Comparison of ENCODE assay signal across 8 mouse cellular contexts in the genomic region with DNA sequence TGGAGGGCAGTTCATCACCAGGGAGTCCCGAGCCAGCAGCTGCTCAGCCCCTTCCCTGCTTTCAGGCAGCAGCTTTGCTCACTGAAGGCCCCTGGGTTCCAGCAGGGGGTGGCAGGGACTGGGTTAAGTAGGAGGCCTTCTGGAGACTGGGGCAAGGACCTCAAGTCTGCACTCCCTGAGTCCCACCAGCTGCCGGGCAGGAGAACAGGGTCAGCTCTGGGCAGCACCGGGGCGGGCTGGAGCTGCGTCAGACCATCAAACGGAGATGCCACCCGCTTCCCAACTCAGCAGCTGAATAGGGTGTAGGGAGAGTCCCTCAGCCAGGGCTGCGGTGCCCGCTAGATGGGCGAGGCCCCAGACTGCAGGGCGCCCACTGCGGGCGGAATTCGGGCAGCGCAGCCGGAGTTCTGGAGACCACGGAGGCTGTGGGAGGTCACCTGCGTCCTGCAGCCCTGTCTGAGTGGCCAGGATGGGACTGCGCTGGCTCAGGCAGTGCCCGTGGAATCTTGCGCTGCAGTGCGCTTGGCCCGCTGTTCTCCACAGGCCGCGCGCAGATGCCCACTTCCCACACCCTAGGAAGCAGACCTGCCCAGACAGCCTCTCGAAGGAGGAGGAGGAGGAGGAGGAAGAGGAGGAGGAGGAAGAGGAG. TPM values are rescaled to one million over a fixed set of nuclear protein-coding genes. Genes with fewer than 3 reads are reported as not detected.
A peak's percentile ranks its signal among the peaks of the same experiment; 100 is the strongest.
DNase-seq lines count a peak whose midpoint lies in the region; ATAC-seq lines count a peak whose summit lies in the region.

No protein-coding gene starts in this region.

- no peaks in the 10 kb centered on the region for H3K9me3 ChIP-seq in embryonic facial prominence, embryonic 15.5 days (replicated peaks)
- no peaks in the 10 kb centered on the region for H3K9me3 ChIP-seq in neural tube, embryonic 15.5 days (replicated peaks)

- no peak overlapping the region for H3K27ac ChIP-seq in embryonic facial prominence, embryonic 15.5 days (replicated peaks)
- peak overlapping the region; percentile 72 for H3K27ac ChIP-seq in neural tube, embryonic 15.5 days (replicated peaks)

- no peak for DNase-seq in frontal cortex, adult 2 months (ENCODE audit: extremely low spot score in 1 of 2, low spot score in 1 of 2)
- DNase-seq in brain, adult 2 months (ENCODE audit: low read depth, low spot score) = peak; percentile 51
- DNase-seq in heart, postnatal 14 days = peak; percentile 23 to 32
- DNase-seq in left cerebral cortex, postnatal 36 days (ENCODE audit: low spot score in 2 of 2) = peak; percentile 60 to 67
- no peak for DNase-seq in urinary bladder, adult 2 months (ENCODE audit: low spot score)

- no peaks in the 10 kb centered on the region for H3K36me3 ChIP-seq in embryonic facial prominence, embryonic 15.5 days
- no peaks in the 10 kb centered on the region for H3K36me3 ChIP-seq in neural tube, embryonic 15.5 days

- intact Hi-C loops in heart, postnatal 14 days (cut with DNase I) = loop anchor here (10.0 kb wide), 1 partner anchor 132 kb away; no protein-coding TSS in a partner anchor
- intact Hi-C loops in left cerebral cortex, postnatal 36 days (cut with DNase I) = loop anchor here (5.0 kb wide), 2 partner anchors 84 to 129 kb away; no protein-coding TSS in a partner anchor

- H3K9ac ChIP-seq in embryonic facial prominence, embryonic 15.5 days = no peak overlapping the region
- peak overlapping the region; percentile 15 for H3K9ac ChIP-seq in neural tube, embryonic 15.5 days (replicated peaks)

- peaks cover 9% of the 10 kb centered on the region for H3K4me1 ChIP-seq in embryonic facial prominence, embryonic 15.5 days
- peaks cover 18% of the 10 kb centered on the region for H3K4me1 ChIP-seq in neural tube, embryonic 15.5 days

- peak overlapping the region; percentile 53 for H3K4me2 ChIP-seq in embryonic facial prominence, embryonic 15.5 days (replicated peaks)
- H3K4me2 ChIP-seq in neural tube, embryonic 15.5 days = peak overlapping the region; percentile 75

- 2% methylated on average over 27 of the region's 27 CpGs for WGBS in embryonic facial prominence, embryonic 15.5 days
- WGBS in neural tube, embryonic 15.5 days = 1% methylated on average over 27 of the region's 27 CpGs

- peak; percentile 58 for ATAC-seq in frontal cortex, adult (ENCODE audit: low TSS enrichment)
- peak; percentile 69 for ATAC-seq in embryonic facial prominence, embryonic 15.5 days (ENCODE audit: insufficient number of reproducible peaks, low FRiP score, low TSS enrichment, low read depth)
- peak; percentile 64 for ATAC-seq in neural tube, embryonic 15.5 days (ENCODE audit: low FRiP score)

- peaks cover 27% of the 10 kb centered on the region for H3K27me3 ChIP-seq in embryonic facial prominence, embryonic 15.5 days
- peaks cover 3% of the 10 kb centered on the region; the same call in 1 of the 2 replicates for H3K27me3 ChIP-seq in neural tube, embryonic 15.5 days (replicated peaks)

- peak overlapping the region; percentile 28 for H3K4me3 ChIP-seq in embryonic facial prominence, embryonic 15.5 days (replicated peaks)
- H3K4me3 ChIP-seq in neural tube, embryonic 15.5 days (replicated peaks) = peak overlapping the region; percentile 35

RNA-seq across cellular contexts. Expression of gene Neurod6, which starts 4.3 kb away (rescaled TPM):
- polyA plus RNA-seq in frontal cortex, adult 2 months (2012; rRNA removed) = 39.3 and 42.3 TPM in 2 replicates
- 0.22 and 0.24 TPM in 2 replicates for polyA plus RNA-seq in embryonic facial prominence, embryonic 15.5 days (2015; fragmentation: Nextera tagmentation; extraction: Ambion mirVana)
- total RNA-seq in heart, postnatal 14 days (2021) = not detected
- total RNA-seq in left cerebral cortex, postnatal 36 days (2021) = 10 to 100 TPM; 47.3 to 55.7 TPM
- polyA plus RNA-seq in neural tube, embryonic 15.5 days (2015; fragmentation: Nextera tagmentation; extraction: Ambion mirVana) = 42.0 and 54.7 TPM in 2 replicates
- not detected in 2 replicates for polyA plus RNA-seq in urinary bladder, adult 2 months (2012; rRNA removed)

Comparison
In these comparisons a context has a peak if more than half of its experiments do, and no peak if none do; other contexts are left out.
1. DNase-seq: peak in brain, adult 2 months (single experiment), heart, postnatal 14 days (2 of 2) and left cerebral cortex, postnatal 36 days (2 of 2); none in frontal cortex, adult 2 months (0 of 2) and urinary bladder, adult 2 months (single experiment).
2. RNA of gene Neurod6, which starts 4.3 kb away (polyA plus RNA-seq): 42.0 to 54.7 TPM in neural tube, embryonic 15.5 days and 39.3 to 42.3 TPM in frontal cortex, adult 2 months; 0.22 to 0.24 TPM in embryonic facial prominence, embryonic 15.5 days and not detected in urinary bladder, adult 2 months; every median in the first group is over 10 times any median in the second.
3. Peak in every context shown above with its lines, with median percentiles within 50 percentile points of each other: ATAC-seq.